Comparison of ENCODE assay signal across 8 mouse cellular contexts in genomic region chr8:84647461-84647901, GRCm38 (mm10). TPM values are rescaled to one million over a fixed set of nuclear protein-coding genes. Genes with fewer than 3 reads are reported as not detected.
DNase-seq lines count a peak whose midpoint lies in the region; ATAC-seq lines count a peak whose summit lies in the region.

No protein-coding gene starts in this region.

- H3K27me3 ChIP-seq in hindbrain, embryonic 12.5 days: no peaks in the 10 kb centered on the region
- no peaks in the 10 kb centered on the region for H3K27me3 ChIP-seq in liver, embryonic 16.5 days (ENCODE audit: control insufficient read depth, insufficient read depth, low read depth, low read length)
- no peaks in the 10 kb centered on the region for H3K27me3 ChIP-seq in stomach, embryonic 16.5 days (ENCODE audit: control insufficient read depth, insufficient read depth, low read length)

- peak overlapping the region; percentile 49 for H3K4me2 ChIP-seq in hindbrain, embryonic 12.5 days (replicated peaks)
- H3K4me2 ChIP-seq in liver, embryonic 16.5 days (ENCODE audit: low read depth, low read length): peak overlapping the region; percentile 57
- peak overlapping the region; percentile 51 for H3K4me2 ChIP-seq in stomach, embryonic 16.5 days (ENCODE audit: low read depth, low read length)

- ATAC-seq in hindbrain, embryonic 12.5 days (ENCODE audit: low FRiP score): peak; percentile 78
- peak; percentile 58 for ATAC-seq in liver, embryonic 16.5 days (ENCODE audit: low read depth)
- no peak; the same call in 1 of the 2 replicates for ATAC-seq in stomach, embryonic 16.5 days (ENCODE audit: insufficient read depth, low FRiP score)

- peaks cover 17% of the 10 kb centered on the region for H3K4me1 ChIP-seq in hindbrain, embryonic 12.5 days
- H3K4me1 ChIP-seq in liver, embryonic 16.5 days (ENCODE audit: control insufficient read depth, low read depth, low read length): peaks cover 11% of the 10 kb centered on the region
- H3K4me1 ChIP-seq in stomach, embryonic 16.5 days (ENCODE audit: control insufficient read depth, insufficient read depth, low read length): peaks cover 9% of the 10 kb centered on the region

- no peaks in the 10 kb centered on the region for H3K36me3 ChIP-seq in hindbrain, embryonic 12.5 days
- no peaks in the 10 kb centered on the region for H3K36me3 ChIP-seq in liver, embryonic 16.5 days (ENCODE audit: control insufficient read depth, insufficient read depth)
- no peaks in the 10 kb centered on the region for H3K36me3 ChIP-seq in stomach, embryonic 16.5 days (ENCODE audit: control insufficient read depth, insufficient read depth, low read length)

- H3K27ac ChIP-seq in hindbrain, embryonic 12.5 days: peak overlapping the region; percentile 55; the same call in 1 of the 2 replicates
- no peak overlapping the region for H3K27ac ChIP-seq in liver, embryonic 16.5 days (ENCODE audit: low read length)
- no peak overlapping the region for H3K27ac ChIP-seq in stomach, embryonic 16.5 days (ENCODE audit: low read length)

- 4% methylated on average over 14 of the region's 14 CpGs for WGBS in hindbrain, embryonic 12.5 days
- WGBS in liver, embryonic 16.5 days (ENCODE audit: insufficient replicate concordance): 6% methylated on average over 14 of the region's 14 CpGs
- 3% methylated on average over 14 of the region's 14 CpGs for WGBS in stomach, embryonic 16.5 days

- DNase-seq in cerebellum, postnatal 10 days: peak; percentile 73 to 75
- DNase-seq in cerebellum, postnatal 36 days: no peak
- DNase-seq in embryo, embryonic 10 days (ENCODE audit: low spot score): peak; percentile 91
- no peak for DNase-seq in spleen, adult 18-20 months
- DNase-seq in right cerebral cortex, postnatal 14 days: no peak

- H3K4me3 ChIP-seq in hindbrain, embryonic 12.5 days: peak overlapping the region; percentile 17
- peak overlapping the region; percentile 10; the same call in 1 of the 2 replicates for H3K4me3 ChIP-seq in liver, embryonic 16.5 days (ENCODE audit: low read depth, low read length)
- H3K4me3 ChIP-seq in stomach, embryonic 16.5 days (replicated peaks; ENCODE audit: low read length): peak overlapping the region; percentile 21

- no peaks in the 10 kb centered on the region for H3K9me3 ChIP-seq in hindbrain, embryonic 12.5 days (replicated peaks)
- H3K9me3 ChIP-seq in liver, embryonic 16.5 days (replicated peaks; ENCODE audit: control insufficient read depth, low read length): no peaks in the 10 kb centered on the region
- no peaks in the 10 kb centered on the region for H3K9me3 ChIP-seq in stomach, embryonic 16.5 days (replicated peaks; ENCODE audit: control insufficient read depth, low read length)

- H3K9ac ChIP-seq in hindbrain, embryonic 12.5 days: 0 out of 2 replicates have a peak overlapping the region, but pooled peaks have one; percentile 35
- no peak overlapping the region; the same call in 1 of the 2 replicates for H3K9ac ChIP-seq in liver, embryonic 16.5 days (ENCODE audit: low read depth, low read length)
- H3K9ac ChIP-seq in stomach, embryonic 16.5 days (ENCODE audit: low read length): 0 out of 2 replicates have a peak overlapping the region, but pooled peaks have one; percentile 46

RNA-seq across cellular contexts. Expression of gene Ier2, which starts 15.2 kb away (rescaled TPM):
- polyA plus RNA-seq in hindbrain, embryonic 12.5 days (2016; fragmentation: Nextera tagmentation; extraction: Ambion mirVana): 62.5 and 64.8 TPM in 2 replicates
- 17.3 and 20.3 TPM in 2 replicates for polyA plus RNA-seq in liver, embryonic 16.5 days (2015; fragmentation: Nextera tagmentation; extraction: Ambion mirVana)
- polyA plus RNA-seq in stomach, embryonic 16.5 days (2015; fragmentation: Nextera tagmentation; extraction: Ambion mirVana): 62.4 and 69.5 TPM in 2 replicates

RNA-seq across cellular contexts. Expression of gene Trmt1, which starts 38.6 kb away (rescaled TPM):
- 51.2 and 55.9 TPM in 2 replicates for polyA plus RNA-seq in hindbrain, embryonic 12.5 days (2016; fragmentation: Nextera tagmentation; extraction: Ambion mirVana)
- polyA plus RNA-seq in liver, embryonic 16.5 days (2015; fragmentation: Nextera tagmentation; extraction: Ambion mirVana): 27.3 and 27.7 TPM in 2 replicates
- 53.7 and 54.1 TPM in 2 replicates for polyA plus RNA-seq in stomach, embryonic 16.5 days (2015; fragmentation: Nextera tagmentation; extraction: Ambion mirVana)

RNA-seq across cellular contexts. Expression of gene Nacc1, which starts 40.2 kb away (rescaled TPM):
- polyA plus RNA-seq in hindbrain, embryonic 12.5 days (2016; fragmentation: Nextera tagmentation; extraction: Ambion mirVana): 20.9 and 21.3 TPM in 2 replicates
- polyA plus RNA-seq in liver, embryonic 16.5 days (2015; fragmentation: Nextera tagmentation; extraction: Ambion mirVana): 5.4 and 6.3 TPM in 2 replicates
- 14.4 and 14.5 TPM in 2 replicates for polyA plus RNA-seq in stomach, embryonic 16.5 days (2015; fragmentation: Nextera tagmentation; extraction: Ambion mirVana)

RNA-seq across cellular contexts. Expression of gene Lyl1, which starts 53.8 kb away (rescaled TPM):
- 4.6 and 4.9 TPM in 2 replicates for polyA plus RNA-seq in hindbrain, embryonic 12.5 days (2016; fragmentation: Nextera tagmentation; extraction: Ambion mirVana)
- 43.7 and 45.6 TPM in 2 replicates for polyA plus RNA-seq in liver, embryonic 16.5 days (2015; fragmentation: Nextera tagmentation; extraction: Ambion mirVana)
- 6.0 and 8.3 TPM in 2 replicates for polyA plus RNA-seq in stomach, embryonic 16.5 days (2015; fragmentation: Nextera tagmentation; extraction: Ambion mirVana)

Comparison
In these comparisons a context has a peak if more than half of its experiments do, and no peak if none do; other contexts are left out.
1. DNase-seq: peak in cerebellum, postnatal 10 days (2 of 2) and embryo, embryonic 10 days (single experiment); none in cerebellum, postnatal 36 days (0 of 2), spleen, adult 18-20 months (0 of 2) and right cerebral cortex, postnatal 14 days (single experiment).
2. Peak in every context shown above with its lines, with median percentiles within 50 percentile points of each other: H3K4me2 ChIP-seq and H3K4me3 ChIP-seq.